Mouse (Mus musculus): ENCODE data around the gene Scpep1. TPM values are rescaled to one million over a fixed set of nuclear protein-coding genes. Genes with fewer than 3 reads are reported as not detected.
A peak's percentile ranks its signal among the peaks of the same experiment; 100 is the strongest.
"Not testable (repeated sequence)": the region's sequence is repeated elsewhere in the genome, so short reads cannot be mapped to it uniquely, and the experiment has no call there.

Gene Scpep1
- polyA plus RNA-seq, 1 experiment from 2014 or later = 42.2 TPM

DNA sequence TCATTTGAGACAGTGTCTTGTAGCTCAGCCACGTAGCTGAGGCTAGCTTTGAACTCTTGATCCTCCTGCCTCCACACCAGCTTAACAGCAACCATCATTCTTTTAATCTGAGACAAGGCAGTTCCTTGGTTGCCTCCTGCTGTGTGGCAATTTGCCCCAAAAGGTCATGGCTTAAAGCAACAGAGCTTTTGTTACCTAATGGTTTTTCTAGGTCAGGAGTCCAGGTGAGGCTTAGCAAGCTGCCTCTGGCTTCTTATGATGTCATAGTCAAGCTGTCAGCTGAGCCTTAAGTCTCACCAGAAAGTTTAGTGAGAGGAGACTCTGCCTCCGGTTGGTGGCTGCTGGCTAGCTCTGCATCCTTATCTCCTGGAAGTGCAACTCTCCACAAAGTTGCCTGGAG is 49.6 kb downstream of the Scpep1 start:
- H3K36me3 ChIP-seq = no peaks in the 10 kb centered on the region
- H3K4me1 ChIP-seq = no peaks in the 10 kb centered on the region; the same call in 1 of the 2 replicates
- no peak overlapping the region for H3K27ac ChIP-seq
- H3K4me3 ChIP-seq = no peak overlapping the region
- H3K4me2 ChIP-seq = no peak overlapping the region
- no peaks in the 10 kb centered on the region for H3K9me3 ChIP-seq (replicated peaks)
- H3K9ac ChIP-seq = no peak overlapping the region
- no peak for ATAC-seq
- H3K27me3 ChIP-seq (replicated peaks) = peaks cover 8% of the 10 kb centered on the region; the same call in 1 of the 2 replicates
- WGBS (ENCODE audit: insufficient replicate concordance) = 30% methylated on average over 2 of the region's 2 CpGs

DNA sequence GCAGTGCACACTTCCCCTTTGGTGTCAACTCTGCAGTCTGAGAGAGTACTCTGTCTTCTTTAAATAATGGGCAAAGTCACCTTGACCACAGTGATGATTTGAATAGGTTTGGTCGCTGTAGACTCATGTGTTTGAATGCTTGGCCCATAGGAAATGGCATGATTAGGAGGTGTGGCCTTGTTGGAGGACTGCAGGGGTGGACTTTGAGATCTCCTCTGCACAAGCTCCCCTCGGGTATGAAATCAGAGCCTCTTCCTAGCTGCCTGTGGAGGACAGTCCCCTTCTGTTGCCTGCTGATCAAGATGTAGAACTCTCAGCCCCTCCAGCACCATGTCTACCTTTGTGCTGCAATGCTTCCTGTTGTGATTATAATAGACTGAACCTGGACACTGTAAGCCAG is 51.2 kb downstream of the Scpep1 start:
- ATAC-seq = no peak
- H3K4me3 ChIP-seq = no peak overlapping the region
- WGBS (ENCODE audit: insufficient replicate concordance) = 34% methylated on average over 2 of the region's 2 CpGs
- no peak overlapping the region for H3K27ac ChIP-seq
- no peak overlapping the region for H3K9ac ChIP-seq
- H3K4me1 ChIP-seq = no peaks in the 10 kb centered on the region; the same call in 1 of the 2 replicates
- no peak overlapping the region for H3K4me2 ChIP-seq
- H3K36me3 ChIP-seq = no peaks in the 10 kb centered on the region
- H3K27me3 ChIP-seq (replicated peaks) = peaks cover 11% of the 10 kb centered on the region; the same call in 1 of the 2 replicates
- H3K9me3 ChIP-seq (replicated peaks) = no peaks in the 10 kb centered on the region

DNA sequence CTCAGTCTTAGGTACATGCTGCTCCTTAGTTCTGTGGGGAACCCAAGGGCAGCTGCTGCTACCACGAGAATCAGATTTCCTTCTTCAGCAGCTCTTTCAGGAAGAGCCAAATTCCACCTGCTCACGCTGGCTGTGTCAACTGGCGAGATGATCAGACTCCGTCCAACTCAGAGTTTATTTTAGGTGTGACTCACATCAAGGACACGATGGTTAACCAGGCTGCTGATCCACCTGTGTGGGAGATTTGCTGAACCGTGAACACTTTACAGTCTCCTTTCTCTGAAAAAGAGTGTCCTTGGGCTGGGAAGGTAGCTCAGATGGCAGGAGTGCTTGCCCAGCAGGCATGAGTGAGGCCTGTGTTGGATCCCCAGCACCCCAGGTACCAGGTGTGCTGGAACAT is 52.5 kb downstream of the Scpep1 start:
- H3K4me1 ChIP-seq = no peaks in the 10 kb centered on the region; the same call in 1 of the 2 replicates
- WGBS (ENCODE audit: insufficient replicate concordance) = 66% methylated on average over 6 of the region's 6 CpGs
- H3K27me3 ChIP-seq (replicated peaks) = peaks cover 17% of the 10 kb centered on the region
- H3K36me3 ChIP-seq = no peaks in the 10 kb centered on the region
- H3K4me3 ChIP-seq = no peak overlapping the region
- H3K9ac ChIP-seq = no peak overlapping the region
- H3K27ac ChIP-seq = no peak overlapping the region
- H3K9me3 ChIP-seq (replicated peaks) = no peaks in the 10 kb centered on the region
- no peak for ATAC-seq
- H3K4me2 ChIP-seq = no peak overlapping the region

DNA sequence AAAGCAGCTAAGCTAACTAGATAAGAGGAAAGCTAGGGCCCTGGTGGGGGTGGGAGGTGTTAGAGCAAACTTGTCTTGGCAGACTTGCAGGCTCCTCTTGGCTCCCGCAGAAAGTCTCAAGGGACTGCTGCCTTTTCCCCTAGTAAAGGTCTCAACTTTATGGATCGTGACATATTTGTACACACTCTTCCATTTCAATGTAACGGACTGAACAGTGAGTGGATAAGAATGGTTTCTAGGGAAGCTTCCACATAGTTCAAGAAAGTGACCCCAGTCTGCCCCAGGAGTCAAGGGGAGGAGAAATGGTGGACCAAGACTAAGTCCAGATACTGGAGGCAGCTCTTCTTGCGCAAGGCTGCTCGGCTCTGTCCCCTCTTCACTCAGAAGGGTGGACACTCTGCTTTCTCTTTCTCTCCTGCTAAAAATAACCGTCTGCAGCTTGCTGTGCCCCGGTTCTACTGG is 53.9 kb downstream of the Scpep1 start:
- Histone ChIP-seq H3K4me1 (no peaks in the 10 kb centered on the region; the same call in 1 of the 2 replicates), H3K9ac (no peak overlapping the region), H3K27me3 (replicated peaks) (peaks cover 28% of the 10 kb centered on the region), H3K36me3 (no peaks in the 10 kb centered on the region), H3K4me2 (no peak overlapping the region), H3K4me3 (no peak overlapping the region), H3K9me3 (replicated peaks) (no peaks in the 10 kb centered on the region), H3K27ac (no peak overlapping the region)
- 52% methylated on average over 7 of the region's 7 CpGs for WGBS (ENCODE audit: insufficient replicate concordance)
- ATAC-seq = no peak

DNA sequence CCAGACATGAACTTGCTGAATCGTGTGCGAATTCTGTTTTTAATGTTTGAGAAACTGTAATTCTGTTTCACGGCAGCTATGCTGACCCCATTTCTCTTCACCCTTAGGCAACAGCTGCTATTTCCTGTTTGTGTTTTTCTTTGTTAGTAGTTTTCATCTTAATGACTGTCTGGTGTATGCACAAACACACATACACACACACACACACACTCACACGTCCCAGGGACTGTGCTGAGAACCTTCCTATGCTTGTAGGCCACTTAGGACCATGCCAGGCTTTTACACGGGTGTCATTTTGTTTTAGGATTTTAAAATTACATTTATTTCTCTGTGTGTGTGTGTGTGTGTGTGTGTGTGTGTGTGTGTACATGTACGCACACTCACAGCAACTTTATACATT is 55.7 kb downstream of the Scpep1 start:
- Histone ChIP-seq H3K9me3 (replicated peaks) (no peaks in the 10 kb centered on the region), H3K4me1 (no peaks in the 10 kb centered on the region), H3K9ac (no peak overlapping the region), H3K27ac (no peak overlapping the region), H3K36me3 (no peaks in the 10 kb centered on the region), H3K4me2 (no peak overlapping the region), H3K4me3 (no peak overlapping the region), H3K27me3 (replicated peaks) (peaks cover 28% of the 10 kb centered on the region)
- no peak for ATAC-seq
- 80% methylated on average over 6 of the region's 6 CpGs for WGBS (ENCODE audit: insufficient replicate concordance)

DNA sequence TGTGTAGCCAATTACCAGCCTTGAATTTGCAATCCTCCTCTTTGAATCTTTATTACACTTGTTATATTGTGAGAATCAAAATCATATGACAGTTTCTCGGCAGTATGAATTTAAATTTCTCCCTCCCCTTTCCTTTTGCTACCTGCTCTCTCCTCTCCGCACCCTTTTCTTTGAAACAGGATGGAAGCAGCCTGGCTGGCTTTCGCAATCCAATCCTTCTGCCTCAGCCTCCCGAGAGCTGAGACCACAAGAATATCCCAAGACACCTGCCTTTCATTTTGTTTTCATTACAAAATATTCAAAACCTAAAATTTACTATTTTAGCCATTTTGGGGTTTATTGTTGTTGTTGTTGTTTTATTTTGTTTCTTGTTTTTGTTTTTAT is 56.9 kb downstream of the Scpep1 start:
- H3K9ac ChIP-seq = no peak overlapping the region
- no peak overlapping the region for H3K4me3 ChIP-seq
- ATAC-seq = no peak
- H3K36me3 ChIP-seq = no peaks in the 10 kb centered on the region
- no peaks in the 10 kb centered on the region for H3K9me3 ChIP-seq (replicated peaks)
- H3K27ac ChIP-seq = no peak overlapping the region
- H3K4me1 ChIP-seq = no peaks in the 10 kb centered on the region
- H3K27me3 ChIP-seq (replicated peaks) = peaks cover 28% of the 10 kb centered on the region
- WGBS (ENCODE audit: insufficient replicate concordance) = 61% methylated on average over 4 of the region's 4 CpGs
- no peak overlapping the region for H3K4me2 ChIP-seq

DNA sequence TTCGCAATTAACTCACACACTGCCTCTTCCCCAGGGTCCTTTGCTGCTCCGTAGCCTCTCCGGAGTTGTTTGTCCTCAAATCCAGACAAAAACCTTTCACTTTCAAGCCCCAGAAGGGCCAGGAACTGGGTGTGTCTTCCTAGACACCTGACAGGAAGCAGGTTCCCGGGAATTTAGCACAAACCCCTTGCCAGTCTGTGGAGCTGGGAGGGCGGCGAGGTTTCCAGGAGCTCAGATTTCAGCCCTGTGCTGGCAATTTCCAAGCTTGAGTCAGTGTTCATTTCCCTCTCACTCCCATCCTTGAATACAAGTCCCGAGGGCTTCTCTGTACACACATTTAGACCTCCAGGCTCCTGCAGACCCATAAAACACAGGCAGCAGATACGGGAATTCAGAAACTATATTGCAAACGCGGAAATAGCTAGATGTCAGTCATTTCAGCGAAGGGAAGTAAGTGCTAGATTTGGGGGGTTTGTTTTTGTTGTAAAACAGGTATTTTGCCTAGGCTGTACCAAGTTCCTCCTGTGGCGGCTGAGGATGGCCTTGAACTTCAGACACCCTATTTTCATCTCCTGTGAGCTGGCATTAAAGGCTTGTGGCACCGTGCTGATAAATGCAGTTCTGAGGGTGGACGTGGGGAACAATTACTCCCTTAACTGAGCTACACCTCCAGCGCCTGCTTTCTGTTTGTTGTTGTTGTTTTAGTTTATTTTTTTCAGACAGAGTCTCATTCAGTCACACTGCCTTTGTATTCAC is 57.5 kb downstream of the Scpep1 start:
- no peaks in the 10 kb centered on the region for H3K36me3 ChIP-seq
- H3K4me2 ChIP-seq = 0 out of 2 replicates have a peak overlapping the region, but pooled peaks have one; percentile 11
- no peaks in the 10 kb centered on the region for H3K9me3 ChIP-seq (replicated peaks)
- no peak overlapping the region for H3K9ac ChIP-seq
- 38% methylated on average over 15 of the region's 15 CpGs for WGBS (ENCODE audit: insufficient replicate concordance)
- ATAC-seq = no peak
- no peak overlapping the region for H3K4me3 ChIP-seq
- peaks cover 28% of the 10 kb centered on the region for H3K27me3 ChIP-seq (replicated peaks)
- H3K4me1 ChIP-seq = no peaks in the 10 kb centered on the region
- H3K27ac ChIP-seq = no peak overlapping the region

DNA sequence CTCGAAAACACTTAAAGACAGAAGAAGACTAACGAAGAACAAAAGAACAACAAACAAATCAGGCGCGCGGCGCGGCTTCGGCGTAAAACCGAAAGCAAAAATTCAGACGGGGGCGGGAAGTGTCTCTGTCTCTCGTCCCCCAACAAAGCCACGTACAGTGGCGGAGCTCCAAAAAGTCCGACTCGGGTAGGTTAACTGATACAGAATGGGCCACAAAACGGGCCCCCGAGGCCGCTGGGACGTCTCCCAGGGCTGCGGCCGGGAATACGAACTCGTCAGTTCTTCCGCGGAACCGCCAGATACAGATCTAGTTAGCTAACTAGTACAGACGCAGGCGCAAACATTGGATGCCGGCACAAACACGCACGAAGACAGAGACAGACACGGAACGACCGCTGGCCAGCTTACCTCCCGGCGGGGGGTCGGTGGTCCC is 59.4 kb downstream of the Scpep1 start:
- peak overlapping the region; percentile 53 for H3K4me3 ChIP-seq
- not testable (repeated sequence) for H3K9me3 ChIP-seq (replicated peaks); H3K27ac ChIP-seq; H3K9ac ChIP-seq; H3K4me1 ChIP-seq; ATAC-seq; H3K36me3 ChIP-seq
- H3K4me2 ChIP-seq = peak overlapping the region; percentile 52
- peaks cover 21% of the 10 kb centered on the region; the same call in 1 of the 2 replicates for H3K27me3 ChIP-seq (replicated peaks)
- 30% methylated on average over 27 of the region's 39 CpGs for WGBS (ENCODE audit: insufficient replicate concordance)

DNA sequence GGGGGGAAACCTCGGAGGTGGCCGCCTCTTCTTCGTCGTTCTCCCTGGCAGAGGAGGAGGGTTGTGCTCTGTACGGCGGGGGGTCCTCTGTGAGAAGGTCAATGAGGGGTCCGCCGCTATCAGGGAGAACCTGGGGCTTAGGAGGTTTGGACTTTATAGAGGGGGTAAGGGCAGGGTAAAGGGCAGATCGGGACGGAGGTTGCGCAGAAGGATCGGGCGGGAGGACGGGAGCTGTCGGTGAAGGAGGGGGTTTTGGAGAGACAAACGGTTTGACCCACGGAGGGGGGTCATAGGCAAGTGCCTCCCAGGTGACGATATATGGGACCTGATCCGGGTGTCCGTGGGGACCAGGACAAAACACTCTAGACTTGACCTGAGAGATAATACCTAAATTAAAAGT is 60.0 kb downstream of the Scpep1 start:
- H3K4me1 ChIP-seq; H3K9me3 ChIP-seq (replicated peaks); ATAC-seq; H3K4me3 ChIP-seq; H3K27ac ChIP-seq; H3K9ac ChIP-seq; H3K36me3 ChIP-seq: not testable (repeated sequence)
- H3K27me3 ChIP-seq (replicated peaks) = peaks cover 19% of the 10 kb centered on the region; the same call in 1 of the 2 replicates
- 34% methylated on average over 13 of the region's 20 CpGs for WGBS (ENCODE audit: insufficient replicate concordance)
- H3K4me2 ChIP-seq = peak overlapping the region; percentile 52; the same call in 1 of the 2 replicates

DNA sequence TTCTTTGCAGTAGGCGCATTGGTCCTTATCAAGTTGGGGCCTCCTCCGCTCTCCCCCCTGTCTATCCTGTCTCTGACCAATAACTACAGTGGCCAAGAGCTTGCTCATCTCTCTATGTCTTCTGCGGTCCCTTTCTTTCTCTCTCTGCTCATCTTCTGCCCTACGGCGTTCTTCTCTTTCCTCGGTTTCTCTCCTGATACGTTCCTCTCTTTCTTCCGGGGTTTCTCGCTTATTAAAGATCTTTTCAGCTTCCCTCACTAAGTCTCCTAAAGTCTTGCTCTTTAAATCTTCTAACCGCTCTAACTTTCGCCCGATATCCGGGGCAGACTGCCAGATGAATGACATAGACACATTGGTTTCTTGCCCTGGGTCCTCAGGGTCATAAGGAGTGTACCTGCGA is 61.0 kb downstream of the Scpep1 start:
- ATAC-seq; H3K4me3 ChIP-seq; H3K4me2 ChIP-seq; H3K9me3 ChIP-seq (replicated peaks); H3K27ac ChIP-seq; H3K36me3 ChIP-seq; H3K9ac ChIP-seq; H3K4me1 ChIP-seq: not testable (repeated sequence)
- peaks cover 19% of the 10 kb centered on the region; the same call in 1 of the 2 replicates for H3K27me3 ChIP-seq (replicated peaks)
- 77% methylated on average over 11 of the region's 14 CpGs for WGBS (ENCODE audit: insufficient replicate concordance)

DNA sequence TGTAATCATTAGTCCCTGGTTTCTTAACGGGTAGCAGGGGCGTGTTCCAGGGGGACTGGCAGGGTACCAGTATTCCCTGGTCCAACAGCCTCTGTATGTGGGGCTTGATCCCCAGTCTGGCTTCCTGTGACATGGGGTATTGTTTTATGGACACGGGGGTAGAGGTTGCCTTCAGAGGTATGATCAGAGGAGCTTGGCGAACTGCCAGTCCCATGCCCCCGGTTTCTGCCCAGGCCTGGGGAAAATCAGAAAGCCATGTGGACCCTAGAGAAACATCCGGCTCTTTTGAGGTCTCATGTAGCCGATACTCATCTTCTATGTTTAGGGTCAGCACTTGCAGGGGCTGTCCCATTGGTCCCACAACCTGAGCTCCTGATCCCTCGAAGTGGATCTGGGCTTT is 61.8 kb downstream of the Scpep1 start:
- H3K4me2 ChIP-seq; H3K4me1 ChIP-seq; H3K4me3 ChIP-seq; H3K27ac ChIP-seq; H3K9ac ChIP-seq; ATAC-seq; H3K9me3 ChIP-seq (replicated peaks); H3K36me3 ChIP-seq: not testable (repeated sequence)
- WGBS (ENCODE audit: insufficient replicate concordance) = 67% methylated on average over 4 of the region's 8 CpGs
- peaks cover 17% of the 10 kb centered on the region; the same call in 1 of the 2 replicates for H3K27me3 ChIP-seq (replicated peaks)

DNA sequence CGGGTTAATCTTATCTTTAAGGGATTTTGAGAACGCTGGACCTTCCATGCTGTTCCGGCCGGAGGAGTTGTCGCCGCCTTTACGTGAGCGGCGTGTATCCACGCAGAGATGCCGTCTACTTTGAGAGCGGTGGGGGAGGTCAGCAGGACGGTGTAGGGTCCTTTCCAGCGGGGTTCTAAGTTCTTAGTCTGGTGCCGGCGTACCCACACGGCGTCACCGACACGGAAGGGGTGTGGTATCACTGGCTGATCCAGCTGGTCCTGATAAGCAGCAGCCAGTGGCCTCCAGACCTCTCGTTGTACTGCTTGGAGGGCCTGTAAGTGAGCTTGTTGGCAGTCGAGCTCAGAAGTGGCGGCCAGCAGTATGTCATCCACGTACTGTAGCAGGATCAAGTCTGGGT is 62.5 kb downstream of the Scpep1 start:
- WGBS (ENCODE audit: insufficient replicate concordance) = 86% methylated on average over 23 of the region's 24 CpGs
- not testable (repeated sequence) for H3K4me3 ChIP-seq; H3K27ac ChIP-seq; H3K4me1 ChIP-seq; H3K9me3 ChIP-seq (replicated peaks); H3K4me2 ChIP-seq; H3K36me3 ChIP-seq; H3K9ac ChIP-seq; ATAC-seq
- H3K27me3 ChIP-seq (replicated peaks) = peaks cover 11% of the 10 kb centered on the region; the same call in 1 of the 2 replicates

Data from liver, embryonic 12.5 days (tissue).